ENCODE assay signal across 11 mouse cellular contexts in genomic region chr10:121124481-121124880, GRCm38 (mm10).
DNase-seq lines count a peak whose midpoint lies in the region; ATAC-seq and TF ChIP-seq lines count a peak whose summit lies in the region.
"Had no signal": no experiment of that assay in that cellular context is flagged by ENCODE, and none has a peak within 500 bp of the region (broad histone marks: within the 10 kb centered on the region; RNA-seq: fewer than 3 reads in every experiment).

No protein-coding gene starts in this region.

- WGBS in kidney, adult 2 months, result 93% methylated on average over 16 of the region's 16 CpGs
- WGBS in kidney, embryonic 16.5 days, result 95% methylated on average over 16 of the region's 16 CpGs
- 94% methylated on average over 16 of the region's 16 CpGs for WGBS in limb, embryonic 10.5 days
- 95% methylated on average over 16 of the region's 16 CpGs for WGBS in midbrain, embryonic 13.5 days

- no peak for TF ChIP-seq POLR2A in kidney, adult 2 months (IDR thresholded peaks at IDR 0.05; ENCODE audit: low read depth, low read length)

- ATAC-seq in kidney, embryonic 16.5 days (ENCODE audit: low FRiP score, low TSS enrichment), result no peak
- no peak for ATAC-seq in midbrain, embryonic 13.5 days

- TF ChIP-seq CTCF in kidney, adult 2 months (conservative IDR thresholded peaks at IDR 0.05; ENCODE audit: insufficient read depth, insufficient read length, low read depth, low read length), result peak; percentile 31; the same call in 1 of the 2 replicates

- peak; percentile 29 for DNase-seq in kidney, adult 2 months
- DNase-seq in NIH3T3 (ENCODE audit: low read depth), result peak; percentile 21
- peak; percentile 36 to 51 for DNase-seq in cerebellum, postnatal 36 days
- peak; percentile 53 for DNase-seq in naive thymus-derived CD4-positive, alpha-beta T cell, adult 2 months (ENCODE audit: low read depth)
- no peak for DNase-seq in urinary bladder, postnatal 25 days (ENCODE audit: low spot score)
- DNase-seq in limb, embryonic 10.5 days (ENCODE audit: low spot score), result no peak
- DNase-seq: retina, postnatal 1 day had no signal

- H3K4me1 ChIP-seq in kidney, adult 2 months (ENCODE audit: control insufficient read depth, insufficient read depth, low read length), result no peaks in the 10 kb centered on the region
- H3K4me1 ChIP-seq in kidney, embryonic 16.5 days (ENCODE audit: insufficient read depth, low read length), result no peaks in the 10 kb centered on the region
- peaks cover 5% of the 10 kb centered on the region; the same call in 1 of the 2 replicates for H3K4me1 ChIP-seq in limb, embryonic 10.5 days
- 0 out of 2 replicates have a peak, but pooled peaks cover 3% of the 10 kb centered on the region for H3K4me1 ChIP-seq in midbrain, embryonic 13.5 days (replicated peaks)

- H3K27me3 ChIP-seq in kidney, adult 2 months (replicated peaks; ENCODE audit: control insufficient read depth, insufficient read depth, low read length), result no peaks in the 10 kb centered on the region
- H3K27me3 ChIP-seq in kidney, embryonic 16.5 days (ENCODE audit: insufficient read depth, low read length), result no peaks in the 10 kb centered on the region
- no peaks in the 10 kb centered on the region for H3K27me3 ChIP-seq in limb, embryonic 10.5 days (ENCODE audit: low read depth, poor library complexity, severe bottlenecking)
- no peaks in the 10 kb centered on the region for H3K27me3 ChIP-seq in midbrain, embryonic 13.5 days
- H3K27me3 ChIP-seq: heart, embryonic 15.5 days; lung, embryonic 15.5 days had no signal

- H3K9me3 ChIP-seq in kidney, embryonic 16.5 days (ENCODE audit: low read length), result no peaks in the 10 kb centered on the region
- no peaks in the 10 kb centered on the region for H3K9me3 ChIP-seq in limb, embryonic 10.5 days (replicated peaks)
- no peaks in the 10 kb centered on the region for H3K9me3 ChIP-seq in midbrain, embryonic 13.5 days
- H3K9me3 ChIP-seq: heart, embryonic 15.5 days; lung, embryonic 15.5 days had no signal

- no peak overlapping the region for H3K9ac ChIP-seq in kidney, embryonic 16.5 days (replicated peaks; ENCODE audit: low read length)
- no peak overlapping the region for H3K9ac ChIP-seq in midbrain, embryonic 13.5 days (replicated peaks)
- H3K9ac ChIP-seq: heart, embryonic 15.5 days; lung, embryonic 15.5 days had no signal

- H3K36me3 ChIP-seq in kidney, adult 2 months (ENCODE audit: control insufficient read depth, insufficient read depth, low read length), result no peaks in the 10 kb centered on the region
- H3K36me3 ChIP-seq in kidney, embryonic 16.5 days (ENCODE audit: insufficient read depth, low read length), result no peaks in the 10 kb centered on the region
- no peaks in the 10 kb centered on the region for H3K36me3 ChIP-seq in limb, embryonic 10.5 days
- H3K36me3 ChIP-seq in midbrain, embryonic 13.5 days, result no peaks in the 10 kb centered on the region
- H3K36me3 ChIP-seq: heart, embryonic 15.5 days; lung, embryonic 15.5 days had no signal

- H3K27ac ChIP-seq in kidney, adult 2 months (ENCODE audit: insufficient read depth, low read depth, low read length), result no peak overlapping the region
- no peak overlapping the region for H3K27ac ChIP-seq in kidney, embryonic 16.5 days (ENCODE audit: low read length)
- no peak overlapping the region for H3K27ac ChIP-seq in limb, embryonic 10.5 days
- no peak overlapping the region for H3K27ac ChIP-seq in midbrain, embryonic 13.5 days
- H3K27ac ChIP-seq: heart, embryonic 15.5 days; lung, embryonic 15.5 days had no signal

- H3K4me2 ChIP-seq in kidney, embryonic 16.5 days (replicated peaks; ENCODE audit: low read depth, low read length), result no peak overlapping the region
- H3K4me2 ChIP-seq in midbrain, embryonic 13.5 days (replicated peaks), result no peak overlapping the region
- H3K4me2 ChIP-seq: heart, embryonic 15.5 days; lung, embryonic 15.5 days had no signal

- no peak overlapping the region for H3K4me3 ChIP-seq in kidney, adult 2 months (ENCODE audit: insufficient read depth, low read depth, low read length)
- no peak overlapping the region for H3K4me3 ChIP-seq in kidney, embryonic 16.5 days (ENCODE audit: low read length)
- no peak overlapping the region for H3K4me3 ChIP-seq in limb, embryonic 10.5 days
- H3K4me3 ChIP-seq in midbrain, embryonic 13.5 days (replicated peaks), result no peak overlapping the region
- H3K4me3 ChIP-seq: heart, embryonic 15.5 days; lung, embryonic 15.5 days had no signal

Comparison
In these comparisons a context has a peak if more than half of its experiments do, and no peak if none do; other contexts are left out.
1. DNase-seq: peak in kidney, adult 2 months (single experiment), NIH3T3 (single experiment), cerebellum, postnatal 36 days (2 of 2) and naive thymus-derived CD4-positive, alpha-beta T cell, adult 2 months (single experiment); none in urinary bladder, postnatal 25 days (single experiment) and limb, embryonic 10.5 days (single experiment).